Mouse (Mus musculus) induced T-regulatory cell, adult 2 months (primary cell): ENCODE results near the gene Lsamp.

Experiments used
- DNase-seq: peaks from one replicate; pipeline ENCODE4 v3.0.0-alpha.2; 2012; ENCODE audit warnings: low read depth

Gene Lsamp

GRCm38 (mm10) chr16:40656871-40657270 lies 672.7 kb downstream of the Lsamp start:
- DNase-seq, result no peak

GRCm38 (mm10) chr16:40685531-40685930 lies 701.4 kb downstream of the Lsamp start:
- DNase-seq, result no peak

- no peak for DNase-seq
These were observed 708.1 kb downstream of the Lsamp start for GRCm38 (mm10) chr16:40692292-40692691.

- no peak for DNase-seq
These were observed 713.1 kb downstream of the Lsamp start for GRCm38 (mm10) chr16:40697253-40697652.

GRCm38 (mm10) chr16:40708558-40708957 lies 724.4 kb downstream of the Lsamp start:
- no peak for DNase-seq

GRCm38 (mm10) chr16:40709574-40709973 lies 725.4 kb downstream of the Lsamp start:
- no peak for DNase-seq

- no peak for DNase-seq
These were observed 725.9 kb downstream of the Lsamp start for GRCm38 (mm10) chr16:40710068-40710467.

- no peak for DNase-seq
These were observed 726.3 kb downstream of the Lsamp start for GRCm38 (mm10) chr16:40710491-40710890.

- no peak for DNase-seq
These were observed 729.6 kb downstream of the Lsamp start for GRCm38 (mm10) chr16:40713725-40714124.

GRCm38 (mm10) chr16:40739015-40739414 lies 754.9 kb downstream of the Lsamp start:
- DNase-seq, result no peak

GRCm38 (mm10) chr16:40739771-40740170 lies 755.6 kb downstream of the Lsamp start:
- no peak for DNase-seq

- no peak for DNase-seq
These were observed 756.1 kb downstream of the Lsamp start for GRCm38 (mm10) chr16:40740273-40740672.

GRCm38 (mm10) chr16:40827191-40827590 lies 843.0 kb downstream of the Lsamp start:
- DNase-seq, result no peak

GRCm38 (mm10) chr16:40831536-40831935 lies 847.4 kb downstream of the Lsamp start:
- no peak for DNase-seq

GRCm38 (mm10) chr16:40841765-40842164 lies 857.6 kb downstream of the Lsamp start:
- DNase-seq, result no peak

- DNase-seq, result no peak
These were observed 882.6 kb downstream of the Lsamp start for GRCm38 (mm10) chr16:40866733-40867132.

GRCm38 (mm10) chr16:40878301-40878700 lies 894.1 kb downstream of the Lsamp start:
- DNase-seq, result no peak

GRCm38 (mm10) chr16:40881942-40882341 lies 897.8 kb downstream of the Lsamp start:
- no peak for DNase-seq

- DNase-seq, result no peak
These were observed 907.2 kb downstream of the Lsamp start for GRCm38 (mm10) chr16:40891338-40891737.

GRCm38 (mm10) chr16:40897768-40898327 lies 913.7 kb downstream of the Lsamp start:
- DNase-seq, result no peak

GRCm38 (mm10) chr16:40907892-40908291 lies 923.7 kb downstream of the Lsamp start:
- no peak for DNase-seq

- no peak for DNase-seq
These were observed 930.0 kb downstream of the Lsamp start for GRCm38 (mm10) chr16:40914141-40914540.

GRCm38 (mm10) chr16:40930596-40930995 lies 946.4 kb downstream of the Lsamp start:
- no peak for DNase-seq

- DNase-seq, result no peak
These were observed 958.1 kb downstream of the Lsamp start for GRCm38 (mm10) chr16:40942266-40942665.

- DNase-seq, result no peak
These were observed 961.7 kb downstream of the Lsamp start for GRCm38 (mm10) chr16:40945834-40946233.
